Mouse (Mus musculus) heart, embryonic 15.5 days (tissue): ENCODE measurements around the gene Tmem265. TPM values are rescaled to one million over a fixed set of nuclear protein-coding genes. Genes with fewer than 3 reads are reported as not detected.
A peak's percentile ranks its signal among the peaks of the same experiment; 100 is the strongest.

Experiments used
- ATAC-seq: fragments of 200-750 bp; cut with Nextera tagmentation; replicated peaks from 2 replicates; pipeline ENCODE4 v1.8.0; 2017; ENCODE audit warnings: low read depth, moderate TSS enrichment; ENCODE audit not compliant: insufficient number of reproducible peaks, insufficient read depth, low FRiP score
- H3K27ac ChIP-seq: fragments of 300-500 bp; sonication (generic); 2 replicates; pipeline ENCODE4 v1.5.1; 2015; ENCODE audit warnings: mild to moderate bottlenecking, inconsistent platforms
- H3K27me3 ChIP-seq: fragments of 300-500 bp; sonication (generic); 2 replicates; pipeline ENCODE4 v1.6.1; 2015; ENCODE audit warnings: inconsistent platforms
- H3K36me3 ChIP-seq: fragments of 300-500 bp; sonication (generic); 2 replicates; pipeline ENCODE4 v1.6.1; 2015; ENCODE audit warnings: mild to moderate bottlenecking, inconsistent platforms
- H3K4me1 ChIP-seq: fragments of 300-500 bp; sonication (generic); replicated peaks from 2 replicates; pipeline ENCODE4 v1.6.1; 2015; ENCODE audit warnings: inconsistent platforms
- H3K4me2 ChIP-seq: fragments of 300-500 bp; sonication (generic); 2 replicates; pipeline ENCODE4 v1.6.1; 2015; ENCODE audit warnings: inconsistent platforms, mild to moderate bottlenecking, moderate library complexity
- H3K4me3 ChIP-seq: fragments of 300-500 bp; sonication (generic); 2 replicates; pipeline ENCODE4 v1.5.1; 2015; ENCODE audit warnings: mild to moderate bottlenecking, inconsistent platforms
- H3K9ac ChIP-seq: fragments of 300-500 bp; sonication (generic); 2 replicates; pipeline ENCODE4 v1.6.1; 2015; ENCODE audit warnings: mild to moderate bottlenecking, inconsistent platforms
- H3K9me3 ChIP-seq: fragments of 300-500 bp; sonication (generic); replicated peaks from 2 replicates; pipeline ENCODE4 v1.6.1; 2016; ENCODE audit warnings: inconsistent platforms
- WGBS: fragments of 180-500 bp; shearing (Covaris S2); methylation state at CpG from one replicate; pipeline ENCODE4 v1.1.7; 2015; ENCODE audit warnings: mixed read lengths; 5-methylcytosine and 5-hydroxymethylcytosine counted together
- polyA plus RNA-seq: library from polyadenylated mRNA; unstranded; fragments of >200 nt; fragmentation: Nextera tagmentation; extraction: Ambion mirVana; gene quantifications from 2 replicates; pipeline ENCODE4 v1.2.1, GENCODE M21; 2015

The Tmem265 gene
- polyA plus RNA-seq, 1 experiment from 2014 or later = 2.9 TPM

- H3K4me1 ChIP-seq = peaks cover 18% of the 10 kb centered on the region
- WGBS = 24% methylated on average over 8 of the region's 8 CpGs
- peak overlapping the region; percentile 89 for H3K4me3 ChIP-seq
- ATAC-seq = no peak
- peak overlapping the region; percentile 90 for H3K27ac ChIP-seq
- peaks cover 39% of the 10 kb centered on the region for H3K36me3 ChIP-seq
- peak overlapping the region; percentile 72 for H3K4me2 ChIP-seq
- no peaks in the 10 kb centered on the region for H3K27me3 ChIP-seq
- peak overlapping the region; percentile 92 for H3K9ac ChIP-seq
- H3K9me3 ChIP-seq = no peaks in the 10 kb centered on the region
These were observed 52.9 kb downstream of the Tmem265 start for GRCm38 (mm10) chr7:127614091-127614490.

DNA sequence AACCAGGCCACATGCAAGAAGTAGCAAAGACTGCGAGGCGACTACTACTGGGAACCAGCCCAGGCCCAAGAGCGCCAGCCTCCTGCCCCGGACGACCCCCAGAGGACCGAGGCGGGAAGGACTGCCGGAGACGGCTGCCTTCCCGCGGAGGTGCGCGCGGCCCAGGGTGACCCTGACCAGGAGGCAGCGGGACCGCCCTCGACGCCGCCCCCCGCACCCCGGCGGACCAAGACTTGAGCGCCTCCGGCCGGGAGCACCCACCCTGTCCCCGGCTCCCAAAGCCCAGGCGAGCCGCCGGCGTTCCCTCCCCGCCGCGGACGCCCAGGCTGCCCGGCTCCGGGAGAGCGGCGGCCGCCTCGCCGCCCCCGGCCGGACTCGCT lies 53.3 kb downstream of the Tmem265 start:
- H3K36me3 ChIP-seq = peaks cover 35% of the 10 kb centered on the region
- peaks cover 18% of the 10 kb centered on the region for H3K4me1 ChIP-seq
- H3K27ac ChIP-seq = peak overlapping the region; percentile 90
- peak overlapping the region; percentile 92 for H3K9ac ChIP-seq
- H3K9me3 ChIP-seq = no peaks in the 10 kb centered on the region
- ATAC-seq = peak; percentile 71
- H3K4me3 ChIP-seq = peak overlapping the region; percentile 89
- peak overlapping the region; percentile 72 for H3K4me2 ChIP-seq
- under 1% methylated on average over 44 of the region's 44 CpGs for WGBS
- H3K27me3 ChIP-seq = no peaks in the 10 kb centered on the region

GRCm38 (mm10) chr7:127614891-127615843 lies 54.0 kb downstream of the Tmem265 start, which contains the start of gene Zfp629:
Gene Zfp629 (minus strand): TSS chr7:127615797.
- under 1% methylated on average over 45 of the region's 50 CpGs for WGBS
- H3K4me1 ChIP-seq = peaks cover 18% of the 10 kb centered on the region
- peak within 1 kb of the TSS; percentile 90 for H3K27ac ChIP-seq
- H3K9ac ChIP-seq = peak within 1 kb of the TSS; percentile 92
- peak within 1 kb of the TSS; percentile 89 for H3K4me3 ChIP-seq
- H3K4me2 ChIP-seq = peak within 1 kb of the TSS; percentile 72
- H3K36me3 ChIP-seq = peaks cover 28% of the 10 kb centered on the region
- ATAC-seq = peak; percentile 88
- H3K27me3 ChIP-seq = no peaks in the 10 kb centered on the region
- no peaks in the 10 kb centered on the region for H3K9me3 ChIP-seq

DNA sequence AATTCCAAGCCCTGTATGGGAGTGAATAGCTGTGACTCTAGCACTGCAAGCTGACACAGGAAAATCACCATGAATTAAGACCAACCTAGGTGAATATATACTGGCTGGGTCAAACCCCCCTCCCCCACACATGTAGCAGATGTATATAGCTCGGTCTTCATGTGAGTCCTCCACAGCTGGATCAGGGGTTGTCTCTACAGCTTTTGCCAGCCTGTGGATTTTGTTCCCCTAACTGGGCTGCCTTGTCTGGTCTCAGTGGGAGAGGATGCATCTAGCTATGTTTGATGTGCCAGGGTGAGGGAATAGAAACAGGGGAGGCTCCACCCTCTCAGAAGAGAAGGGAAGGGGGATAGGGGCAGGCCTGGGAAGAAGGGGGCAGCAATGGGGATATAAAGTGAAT lies 55.1 kb downstream of the Tmem265 start:
- Histone ChIP-seq H3K27ac (no peak overlapping the region), H3K9ac (no peak overlapping the region), H3K4me3 (0 out of 2 replicates have a peak overlapping the region, but pooled peaks have one; percentile 89), H3K4me2 (no peak overlapping the region), H3K27me3 (no peaks in the 10 kb centered on the region), H3K4me1 (peaks cover 18% of the 10 kb centered on the region), H3K9me3 (no peaks in the 10 kb centered on the region), H3K36me3 (peaks cover 16% of the 10 kb centered on the region)
- WGBS = 78% methylated on average over 1 of the region's 1 CpGs
- ATAC-seq = no peak

Other genes with a start within 250 kb of the Tmem265 start
- gene Zfp768, start 215.8 kb upstream of the Tmem265 start, polyA plus RNA-seq = 17.1 and 19.6 TPM in 2 replicates
- gene Zfp747, start 185.3 kb upstream of the Tmem265 start, polyA plus RNA-seq = 4.6 and 5.6 TPM in 2 replicates
- 3.0 and 4.4 TPM in 2 replicates for gene 9130019O22Rik, start 174.2 kb upstream of the Tmem265 start, polyA plus RNA-seq
- 3.7 and 4.8 TPM in 2 replicates for gene E430018J23Rik, start 167.8 kb upstream of the Tmem265 start, polyA plus RNA-seq
- gene Zfp764, start 154.6 kb upstream of the Tmem265 start, polyA plus RNA-seq = 4.8 and 6.3 TPM in 2 replicates
- 12.0 and 15.6 TPM in 2 replicates for gene Zfp688, start 139.3 kb upstream of the Tmem265 start, polyA plus RNA-seq
- gene Zfp689, start 112.2 kb upstream of the Tmem265 start, polyA plus RNA-seq = 3.9 and 5.6 TPM in 2 replicates
- gene Prr14, start 101.8 kb upstream of the Tmem265 start, polyA plus RNA-seq = 27.7 and 32.6 TPM in 2 replicates
- gene Fbrs, start 82.2 kb upstream of the Tmem265 start, polyA plus RNA-seq = 7.0 and 9.0 TPM in 2 replicates
- 25.7 and 41.5 TPM in 2 replicates for gene Srcap, start 49.4 kb upstream of the Tmem265 start, polyA plus RNA-seq
- 8.2 and 9.0 TPM in 2 replicates for gene Gm42715, start 41.8 kb upstream of the Tmem265 start, polyA plus RNA-seq
- gene Phkg2, start 11.9 kb downstream of the Tmem265 start, polyA plus RNA-seq = 27.5 and 36.5 TPM in 2 replicates
- gene Ccdc189, start 27.2 kb downstream of the Tmem265 start, polyA plus RNA-seq = 10.6 and 12.6 TPM in 2 replicates
- 27.9 and 32.3 TPM in 2 replicates for gene Rnf40, start 27.4 kb downstream of the Tmem265 start, polyA plus RNA-seq
- 7.8 and 10.5 TPM in 2 replicates for gene Zfp629, start 54.4 kb downstream of the Tmem265 start, polyA plus RNA-seq
- gene Bcl7c, start 147.5 kb downstream of the Tmem265 start, polyA plus RNA-seq = 37.2 and 45.7 TPM in 2 replicates
- gene Ctf1, start 151.3 kb downstream of the Tmem265 start, polyA plus RNA-seq = 4.7 and 8.4 TPM in 2 replicates
- gene Ctf2, start 170.8 kb downstream of the Tmem265 start, polyA plus RNA-seq = 0.20 TPM in 1 of 2 replicates, not detected in the other
- 1.4 and 2.2 TPM in 2 replicates for gene Fbxl19, start 183.2 kb downstream of the Tmem265 start, polyA plus RNA-seq
- 15.6 and 21.7 TPM in 2 replicates for gene Orai3, start 208.4 kb downstream of the Tmem265 start, polyA plus RNA-seq
- 13.0 and 16.7 TPM in 2 replicates for gene Setd1a, start 215.3 kb downstream of the Tmem265 start, polyA plus RNA-seq
- gene Gm49388, start 224.2 kb downstream of the Tmem265 start, polyA plus RNA-seq = not detected in 2 replicates
- 22.0 and 24.0 TPM in 2 replicates for gene Hsd3b7, start 239.2 kb downstream of the Tmem265 start, polyA plus RNA-seq